Mouse (Mus musculus) frontal cortex, postnatal 10 days (tissue): ENCODE results near the gene Capn12.
A peak's percentile ranks its signal among the peaks of the same experiment; 100 is the strongest.

Experiments used
- DNase-seq, 2 experiments: peaks; one replicate each; pipeline ENCODE4 v3.0.0; 2022; ENCODE audit warnings: low spot score in 2 of 2, mixed read lengths in 1 of 2

Capn12 gene

GRCm38 (mm10) chr7:28919815-28920214 lies 38.6 kb downstream of the Capn12 start:
- peak; percentile 62 to 68 for DNase-seq

- DNase-seq, result no peak
Measured at GRCm38 (mm10) chr7:28921178-28921577, 40.0 kb downstream of the Capn12 start.

- DNase-seq, result no peak
Measured at GRCm38 (mm10) chr7:28921722-28922465, 40.7 kb downstream of the Capn12 start.

- DNase-seq, result no peak
Measured at GRCm38 (mm10) chr7:28922606-28923005, 41.4 kb downstream of the Capn12 start.

- DNase-seq, result no peak
Measured at GRCm38 (mm10) chr7:28923865-28924291, 42.7 kb downstream of the Capn12 start.

- no peak for DNase-seq
Measured at GRCm38 (mm10) chr7:28924802-28925201, 43.6 kb downstream of the Capn12 start.

GRCm38 (mm10) chr7:28925317-28925716 lies 44.1 kb downstream of the Capn12 start:
- no peak for DNase-seq

- DNase-seq, result no peak
Measured at GRCm38 (mm10) chr7:28926172-28926571, 45.0 kb downstream of the Capn12 start.

GRCm38 (mm10) chr7:28929381-28929780 lies 48.2 kb downstream of the Capn12 start:
- no peak for DNase-seq

- no peak for DNase-seq
Measured at GRCm38 (mm10) chr7:28930320-28931031, 49.3 kb downstream of the Capn12 start.

GRCm38 (mm10) chr7:28931032-28931694 lies 49.9 kb downstream of the Capn12 start:
- DNase-seq, result no peak

- DNase-seq, result no peak
Measured at GRCm38 (mm10) chr7:28931695-28932039, 50.4 kb downstream of the Capn12 start.

- no peak for DNase-seq
Measured at GRCm38 (mm10) chr7:28932421-28933041, 51.3 kb downstream of the Capn12 start.

- DNase-seq, result no peak
Measured at GRCm38 (mm10) chr7:28933825-28934224, 52.6 kb downstream of the Capn12 start.

- no peak for DNase-seq
Measured at GRCm38 (mm10) chr7:28936787-28937186, 55.6 kb downstream of the Capn12 start.

- no peak for DNase-seq
Measured at GRCm38 (mm10) chr7:28938654-28939053, 57.4 kb downstream of the Capn12 start.

GRCm38 (mm10) chr7:28939418-28940183 lies 58.4 kb downstream of the Capn12 start:
- DNase-seq, result no peak

GRCm38 (mm10) chr7:28941129-28941528 lies 59.9 kb downstream of the Capn12 start:
- DNase-seq, result no peak

- no peak for DNase-seq
Measured at GRCm38 (mm10) chr7:28941542-28941941, 60.3 kb downstream of the Capn12 start.
